Mouse (Mus musculus) liver, embryonic 14.5 days (tissue): Measurements from ENCODE around the gene Usp33.

Experiments
- CTCF ChIP-seq: IDR thresholded peaks from 2 replicates; pipeline ENCODE4 v1.5.1; 2016; ENCODE audit warnings: antibody characterized with exemption, low read depth, control low read depth
- EP300 ChIP-seq: IDR thresholded peaks from 2 replicates; pipeline ENCODE4 v1.6.1; 2016; ENCODE audit warnings: antibody characterized with exemption, low read depth

- TF ChIP-seq CTCF (no peak), EP300 (no peak)
Observed at GRCm38 (mm10) chr3:152356751-152357150, 10.5 kb downstream of the Usp33 start.
